Mouse (Mus musculus) midbrain, postnatal 0 days (tissue): ENCODE results near the gene Proser1. TPM values are rescaled to one million over a fixed set of nuclear protein-coding genes. Genes with fewer than 3 reads are reported as not detected.
A peak's percentile ranks its signal among the peaks of the same experiment; 100 is the strongest.

ENCODE experiments used
- ATAC-seq: fragments of 200-750 bp; cut with Nextera tagmentation; 2 replicates; pipeline ENCODE4 v1.8.0; 2017; ENCODE audit warnings: moderate number of reproducible peaks, mild to moderate bottlenecking, moderate TSS enrichment, moderate library complexity; ENCODE audit not compliant: low FRiP score
- DNase-seq: peaks from one replicate; pipeline ENCODE4 v3.0.0-alpha.2; 2015; ENCODE audit warnings: low spot score
- H3K27ac ChIP-seq: fragments of 300-500 bp; sonication (generic); 2 replicates; pipeline ENCODE4 v1.5.1; 2014; ENCODE audit warnings: low read depth, mild to moderate bottlenecking, low read length, mixed read lengths
- H3K27me3 ChIP-seq: fragments of 300-500 bp; sonication (generic); 2 replicates; pipeline ENCODE4 v1.6.1; 2014; ENCODE audit warnings: low read length, control low read depth, mixed read lengths; ENCODE audit not compliant: insufficient read depth
- H3K36me3 ChIP-seq: fragments of 300-500 bp; sonication (generic); 2 replicates; pipeline ENCODE4 v1.6.1; 2014; ENCODE audit warnings: low read length, control low read depth, mixed read lengths; ENCODE audit not compliant: insufficient read depth
- H3K4me1 ChIP-seq: fragments of 300-500 bp; sonication (generic); 2 replicates; pipeline ENCODE4 v1.6.1; 2014; ENCODE audit warnings: mild to moderate bottlenecking, control low read depth, antibody characterized with exemption, low read length, mixed read lengths; ENCODE audit not compliant: insufficient read depth
- H3K4me2 ChIP-seq: fragments of 300-500 bp; sonication (generic); 2 replicates; pipeline ENCODE4 v1.6.1; 2014; ENCODE audit warnings: low read depth, mild to moderate bottlenecking, low read length, mixed read lengths; ENCODE audit not compliant: poor library complexity, severe bottlenecking
- H3K4me3 ChIP-seq: fragments of 300-500 bp; sonication (generic); 2 replicates; pipeline ENCODE4 v1.5.1; 2014; ENCODE audit warnings: low read depth, mild to moderate bottlenecking, low read length, moderate library complexity
- H3K9ac ChIP-seq: fragments of 300-500 bp; sonication (generic); replicated peaks from 2 replicates; pipeline ENCODE4 v1.6.1; 2014; ENCODE audit warnings: mild to moderate bottlenecking, low read length, moderate library complexity, mixed read lengths; ENCODE audit not compliant: poor library complexity, severe bottlenecking
- H3K9me3 ChIP-seq: fragments of 300-500 bp; sonication (generic); 2 replicates; pipeline ENCODE4 v1.6.1; 2016; ENCODE audit warnings: low read length, control low read depth
- CTCF ChIP-seq: IDR thresholded peaks from 2 replicates; pipeline ENCODE4 v1.5.1; 2016; ENCODE audit warnings: antibody characterized with exemption, mild to moderate bottlenecking
- WGBS: fragments of 180-500 bp; shearing (Covaris S2); extraction: QIAGEN DNeasy Blood & Tissue Kit; methylation state at CpG from one replicate; pipeline ENCODE4 v1.1.7; 2014; 5-methylcytosine and 5-hydroxymethylcytosine counted together
- polyA plus RNA-seq: library from polyadenylated mRNA; unstranded; fragments of >200 nt; fragmentation: Nextera tagmentation; extraction: Ambion mirVana; gene quantifications from 2 replicates; pipeline ENCODE4 v1.2.1, GENCODE M21; 2015
- total RNA-seq: library from RNA; depleted of rRNA; stranded (reverse); fragments of >200 nt; gene quantifications from 2 replicates; pipeline ENCODE4 v1.2.3, GENCODE M21; 2014

Gene Proser1
- total and polyA plus RNA-seq, 2 experiments from 2014 or later = 4.9 to 15.1 TPM

- H3K27ac ChIP-seq = no peak overlapping the region
- TF ChIP-seq CTCF = no peak
- H3K9me3 ChIP-seq = no peaks in the 10 kb centered on the region
- DNase-seq (peak; percentile 35), ATAC-seq (no peak)
- no peaks in the 10 kb centered on the region for H3K4me1 ChIP-seq
- H3K4me3 ChIP-seq = no peak overlapping the region
- H3K36me3 ChIP-seq = no peaks in the 10 kb centered on the region
- no peaks in the 10 kb centered on the region for H3K27me3 ChIP-seq
- no peak overlapping the region for H3K4me2 ChIP-seq
- WGBS = 88% methylated on average over 4 of the region's 4 CpGs
- H3K9ac ChIP-seq = no peak overlapping the region
Observed at GRCm38 (mm10) chr3:53423576-53423975, 39.9 kb upstream of the Proser1 start.

- Histone ChIP-seq H3K36me3 (no peaks in the 10 kb centered on the region), H3K4me2 (no peak overlapping the region), H3K9ac (no peak overlapping the region), H3K9me3 (no peaks in the 10 kb centered on the region), H3K27ac (no peak overlapping the region), H3K4me1 (no peaks in the 10 kb centered on the region), H3K4me3 (no peak overlapping the region), H3K27me3 (no peaks in the 10 kb centered on the region)
- DNase-seq (no peak), ATAC-seq (no peak)
- TF ChIP-seq CTCF = peak; percentile 36
- 73% methylated on average over 3 of the region's 3 CpGs for WGBS
Observed at GRCm38 (mm10) chr3:53434610-53435009, 28.9 kb upstream of the Proser1 start.

GRCm38 (mm10) chr3:53436550-53436949, 26.9 kb upstream of the Proser1 start:
- H3K27ac ChIP-seq = no peak overlapping the region
- no peak for TF ChIP-seq CTCF
- H3K9me3 ChIP-seq = no peaks in the 10 kb centered on the region
- DNase-seq (no peak), ATAC-seq (no peak)
- H3K4me3 ChIP-seq = no peak overlapping the region
- no peaks in the 10 kb centered on the region for H3K4me1 ChIP-seq
- no peak overlapping the region for H3K4me2 ChIP-seq
- H3K9ac ChIP-seq = no peak overlapping the region
- 69% methylated on average over 5 of the region's 5 CpGs for WGBS
- H3K27me3 ChIP-seq = no peaks in the 10 kb centered on the region
- no peaks in the 10 kb centered on the region for H3K36me3 ChIP-seq

GRCm38 (mm10) chr3:53445540-53445939, 17.9 kb upstream of the Proser1 start:
- H3K4me3 ChIP-seq = no peak overlapping the region
- no peak for TF ChIP-seq CTCF
- DNase-seq = peak; percentile 65
- H3K4me1 ChIP-seq = peaks cover 4% of the 10 kb centered on the region; the same call in 1 of the 2 replicates
- no peaks in the 10 kb centered on the region for H3K27me3 ChIP-seq
- peaks cover 8% of the 10 kb centered on the region; the same call in 1 of the 2 replicates for H3K36me3 ChIP-seq
- 40% methylated on average over 5 of the region's 5 CpGs for WGBS
- peak; percentile 64; the same call in 1 of the 2 replicates for ATAC-seq
- H3K27ac ChIP-seq = no peak overlapping the region
- no peak overlapping the region for H3K9ac ChIP-seq
- H3K4me2 ChIP-seq = no peak overlapping the region
- H3K9me3 ChIP-seq = no peaks in the 10 kb centered on the region

- Histone ChIP-seq H3K9ac (no peak overlapping the region), H3K4me1 (peaks cover 4% of the 10 kb centered on the region; the same call in 1 of the 2 replicates), H3K27ac (no peak overlapping the region), H3K4me3 (no peak overlapping the region), H3K27me3 (no peaks in the 10 kb centered on the region), H3K4me2 (no peak overlapping the region), H3K9me3 (no peaks in the 10 kb centered on the region), H3K36me3 (peaks cover 19% of the 10 kb centered on the region)
- ATAC-seq (no peak), DNase-seq (no peak)
- no peak for TF ChIP-seq CTCF
- 84% methylated on average over 3 of the region's 3 CpGs for WGBS
Observed at GRCm38 (mm10) chr3:53446801-53447200, 16.7 kb upstream of the Proser1 start.

GRCm38 (mm10) chr3:53448208-53448607, 15.3 kb upstream of the Proser1 start:
- no peak overlapping the region for H3K27ac ChIP-seq
- H3K4me1 ChIP-seq = peaks cover 4% of the 10 kb centered on the region; the same call in 1 of the 2 replicates
- H3K9ac ChIP-seq = no peak overlapping the region
- DNase-seq = peak; percentile 97
- TF ChIP-seq CTCF = peak; percentile 90
- H3K9me3 ChIP-seq = no peaks in the 10 kb centered on the region
- H3K4me3 ChIP-seq = no peak overlapping the region
- ATAC-seq = peak; percentile 61
- no peaks in the 10 kb centered on the region for H3K27me3 ChIP-seq
- H3K4me2 ChIP-seq = no peak overlapping the region
- H3K36me3 ChIP-seq = peaks cover 33% of the 10 kb centered on the region
- 14% methylated on average over 2 of the region's 2 CpGs for WGBS
